Mouse (Mus musculus): ENCODE data around the gene Dgat2. TPM values are rescaled to one million over a fixed set of nuclear protein-coding genes. Genes with fewer than 3 reads are reported as not detected.

The Dgat2 gene
- polyA plus RNA-seq, 1 experiment from 2014 or later = 3.7 TPM

- no peaks in the 10 kb centered on the region for H3K27me3 ChIP-seq
- ATAC-seq = no peak
- no peak for TF ChIP-seq CTCF (IDR thresholded peaks at IDR 0.05)
- DNase-seq (ENCODE audit: low read depth, low spot score) = no peak
- POLR2A ChIA-PET = interaction anchor here (0.6 to 0.7 kb wide), 2 partner anchors 14 to 1776 kb away, joined by 3 to 5 read pairs; no protein-coding TSS in a partner anchor
- in situ Hi-C loops (cut with MboI; ENCODE audit: low pct_unique_long_range_greater_than_20kb) = no loop called here
- CTCF ChIA-PET = interaction anchor here (0.8 to 4.1 kb wide), 3 partner anchors 29 to 47 kb away, joined by 3 to 55 read pairs (median 3); partner anchors contain the start of gene Dgat2
Observed at GRCm38 (mm10) chr7:99153686-99154202, 28.8 kb downstream of the Dgat2 start.

- ChIA-PET CTCF (interaction anchor here (2.1 to 4.1 kb wide), 5 partner anchors 14 to 71 kb away, joined by 9 to 55 read pairs (median 11); no protein-coding TSS in a partner anchor), POLR2A (interaction anchor here (2.2 kb wide), 1 partner anchor 11 kb away, joined by 5 read pairs; no protein-coding TSS in a partner anchor)
- ATAC-seq = no peak
- no peak for DNase-seq (ENCODE audit: low read depth, low spot score)
- TF ChIP-seq CTCF (IDR thresholded peaks at IDR 0.05) = no peak
- in situ Hi-C loops (cut with MboI; ENCODE audit: low pct_unique_long_range_greater_than_20kb) = no loop called here
- no peaks in the 10 kb centered on the region for H3K27me3 ChIP-seq
Observed at GRCm38 (mm10) chr7:99152756-99153155, 29.8 kb downstream of the Dgat2 start.

GRCm38 (mm10) chr7:99151342-99151741 is 31.2 kb downstream of the Dgat2 start:
- TF ChIP-seq CTCF (IDR thresholded peaks at IDR 0.05) = peak; percentile 91
- ATAC-seq = peak; percentile 79
- in situ Hi-C loops (cut with MboI; ENCODE audit: low pct_unique_long_range_greater_than_20kb) = no loop called here
- DNase-seq (ENCODE audit: low read depth, low spot score) = peak; percentile 77
- CTCF ChIA-PET = interaction anchor here (0.7 to 4.1 kb wide), 30 partner anchors 9 to 408 kb away, joined by 3 to 55 read pairs (median 5); partner anchors contain the start of genes Dgat2 and Uvrag
- POLR2A ChIA-PET = interaction anchor here (1.0 to 2.2 kb wide), 2 partner anchors 10 to 44 kb away, joined by 3 to 5 read pairs; no protein-coding TSS in a partner anchor
- H3K27me3 ChIP-seq = no peaks in the 10 kb centered on the region

- ATAC-seq (no peak), DNase-seq (ENCODE audit: low read depth, low spot score) (no peak)
- no peaks in the 10 kb centered on the region for H3K27me3 ChIP-seq
- CTCF ChIA-PET = interaction anchor here (0.7 to 3.7 kb wide), 2 partner anchors 19 to 197 kb away, joined by 3 to 36 read pairs; no protein-coding TSS in a partner anchor
- in situ Hi-C loops (cut with MboI; ENCODE audit: low pct_unique_long_range_greater_than_20kb) = no loop called here
- POLR2A ChIA-PET = no interaction called here
- TF ChIP-seq CTCF (IDR thresholded peaks at IDR 0.05) = no peak
Observed at GRCm38 (mm10) chr7:99149017-99149416, 33.5 kb downstream of the Dgat2 start.

GRCm38 (mm10) chr7:99147494-99147893 is 35.0 kb downstream of the Dgat2 start:
- no peaks in the 10 kb centered on the region for H3K27me3 ChIP-seq
- TF ChIP-seq CTCF (IDR thresholded peaks at IDR 0.05) = no peak
- POLR2A ChIA-PET = interaction anchor here (0.7 kb wide), 1 partner anchor 8 kb away, joined by 3 read pairs; no protein-coding TSS in a partner anchor
- in situ Hi-C loops (cut with MboI; ENCODE audit: low pct_unique_long_range_greater_than_20kb) = no loop called here
- no peak for ATAC-seq
- no peak for DNase-seq (ENCODE audit: low read depth, low spot score)
- CTCF ChIA-PET = interaction anchor here (1.6 kb wide), 1 partner anchor 39 kb away, joined by 4 read pairs; no protein-coding TSS in a partner anchor

- POLR2A ChIA-PET = interaction anchor here (0.7 kb wide), 1 partner anchor 8 kb away, joined by 3 read pairs; no protein-coding TSS in a partner anchor
- TF ChIP-seq CTCF (IDR thresholded peaks at IDR 0.05) = no peak
- ATAC-seq (no peak), DNase-seq (ENCODE audit: low read depth, low spot score) (no peak)
- CTCF ChIA-PET = interaction anchor here (1.6 kb wide), 1 partner anchor 39 kb away, joined by 4 read pairs; no protein-coding TSS in a partner anchor
- in situ Hi-C loops (cut with MboI; ENCODE audit: low pct_unique_long_range_greater_than_20kb) = no loop called here
- no peaks in the 10 kb centered on the region for H3K27me3 ChIP-seq
Observed at GRCm38 (mm10) chr7:99146906-99147305, 35.6 kb downstream of the Dgat2 start.

- no peak for ATAC-seq
- POLR2A ChIA-PET = no interaction called here
Observed at GRCm38 (mm10) chr7:99146011-99146410, 36.5 kb downstream of the Dgat2 start.

GRCm38 (mm10) chr7:99144616-99145015 is 37.9 kb downstream of the Dgat2 start:
- DNase-seq (ENCODE audit: low read depth, low spot score) (no peak), ATAC-seq (no peak)
- POLR2A ChIA-PET = no interaction called here
- TF ChIP-seq CTCF (IDR thresholded peaks at IDR 0.05) = no peak
- in situ Hi-C loops (cut with MboI; ENCODE audit: low pct_unique_long_range_greater_than_20kb) = loop anchor here (5.0 kb wide), 1 partner anchor 37 kb away; no protein-coding TSS in a partner anchor
- no peaks in the 10 kb centered on the region for H3K27me3 ChIP-seq
- CTCF ChIA-PET = no interaction called here

More at GRCm38 (mm10) chr7:99146011-99146410, 36.5 kb downstream of the Dgat2 start:
- DNase-seq (ENCODE audit: low read depth, low spot score) = no peak
- CTCF ChIA-PET = no interaction called here
- in situ Hi-C loops (cut with MboI; ENCODE audit: low pct_unique_long_range_greater_than_20kb) = no loop called here
- TF ChIP-seq CTCF (IDR thresholded peaks at IDR 0.05) = no peak
- H3K27me3 ChIP-seq = no peaks in the 10 kb centered on the region

- H3K27me3 ChIP-seq = no peaks in the 10 kb centered on the region
- ATAC-seq = no peak
- DNase-seq (ENCODE audit: low read depth, low spot score) = peak; percentile 17
- POLR2A ChIA-PET = no interaction called here
- no peak for TF ChIP-seq CTCF (IDR thresholded peaks at IDR 0.05)
- in situ Hi-C loops (cut with MboI; ENCODE audit: low pct_unique_long_range_greater_than_20kb) = loop anchor here (5.0 kb wide), 1 partner anchor 36 kb away; no protein-coding TSS in a partner anchor
- CTCF ChIA-PET = interaction anchor here (1.5 to 4.3 kb wide), 2 partner anchors 8 to 11 kb away, joined by 5 to 44 read pairs; no protein-coding TSS in a partner anchor
Observed at GRCm38 (mm10) chr7:99143244-99143643, 39.3 kb downstream of the Dgat2 start.

- ATAC-seq = no peak
- in situ Hi-C loops (cut with MboI; ENCODE audit: low pct_unique_long_range_greater_than_20kb) = loop anchor here (5.0 kb wide), 1 partner anchor 35 kb away; no protein-coding TSS in a partner anchor
- no peak for DNase-seq (ENCODE audit: low read depth, low spot score)
- ChIA-PET CTCF (interaction anchor here (1.1 to 4.3 kb wide), 5 partner anchors 9 to 39 kb away, joined by 3 to 44 read pairs (median 4); no protein-coding TSS in a partner anchor), POLR2A (interaction anchor here (0.8 to 1.2 kb wide), 2 partner anchors 10 to 35 kb away, joined by 4 to 5 read pairs; no protein-coding TSS in a partner anchor)
- no peaks in the 10 kb centered on the region for H3K27me3 ChIP-seq
- TF ChIP-seq CTCF (IDR thresholded peaks at IDR 0.05) = no peak
Observed at GRCm38 (mm10) chr7:99141919-99142606, 40.5 kb downstream of the Dgat2 start.
